Mouse (Mus musculus) adipocyte (in vitro differentiated cells): ENCODE data around the gene Rcan3.
A peak's percentile ranks its signal among the peaks of the same experiment; 100 is the strongest.

ENCODE experiments used
- DNase-seq: peaks from one replicate; pipeline ENCODE4 v3.0.0-alpha.2; 2016; ENCODE audit warnings: low spot score

Rcan3 gene

DNA sequence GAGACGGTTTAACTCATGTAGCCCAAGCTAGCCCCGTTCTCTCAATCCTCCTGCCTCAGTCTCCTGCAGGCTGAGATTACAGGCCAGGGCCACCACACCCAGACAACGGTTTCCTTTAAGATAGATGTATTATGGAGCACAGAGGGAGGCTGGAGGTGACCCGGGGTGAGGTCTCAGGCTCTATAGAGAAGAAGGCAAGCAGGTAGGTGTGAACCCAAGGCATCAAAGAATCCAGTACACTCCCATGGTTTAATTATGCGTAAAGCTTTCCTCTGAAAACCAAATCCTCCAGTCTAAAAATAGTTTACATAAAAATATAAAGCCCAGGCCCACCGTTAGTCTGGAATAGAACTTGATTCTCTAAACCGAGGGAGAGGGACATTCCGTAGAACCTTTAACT, 20.2 kb downstream of the Rcan3 start:
- DNase-seq, result no peak

- DNase-seq, result peak; percentile 65
Measured at GRCm38 (mm10) chr4:135411633-135412032, 22.0 kb downstream of the Rcan3 start.

GRCm38 (mm10) chr4:135406180-135406579, 27.5 kb downstream of the Rcan3 start:
- DNase-seq, result no peak

GRCm38 (mm10) chr4:135404916-135405315, 28.7 kb downstream of the Rcan3 start:
- DNase-seq, result no peak

DNA sequence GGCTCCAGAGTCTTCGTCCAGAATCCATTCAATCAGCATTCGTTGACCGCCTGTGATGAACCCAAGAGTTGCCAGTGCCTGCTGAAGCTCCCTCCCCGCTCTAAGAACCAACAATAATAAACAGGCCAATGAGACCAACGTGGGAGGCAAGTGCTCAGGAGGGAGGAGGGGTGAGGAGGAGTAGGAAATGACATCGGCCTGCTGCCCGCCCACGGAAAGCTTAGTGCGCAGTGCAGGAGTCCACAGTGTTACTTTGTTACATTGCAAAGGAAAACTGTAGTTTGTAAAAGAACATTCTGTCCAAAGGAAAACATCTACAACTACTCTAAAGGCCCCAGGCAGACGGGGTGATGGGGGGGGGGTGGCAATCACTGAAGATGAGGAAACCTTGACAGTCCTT, 29.6 kb downstream of the Rcan3 start:
- DNase-seq, result no peak

GRCm38 (mm10) chr4:135401881-135402280, 31.8 kb downstream of the Rcan3 start:
- DNase-seq, result no peak

- no peak for DNase-seq
Measured at GRCm38 (mm10) chr4:135397991-135398390, 35.7 kb downstream of the Rcan3 start, which contains the start of gene Ncmap. Ncmap (minus strand) TSS chr4:135398227.

- no peak for DNase-seq
Measured at GRCm38 (mm10) chr4:135397551-135397950, 36.1 kb downstream of the Rcan3 start.

DNA sequence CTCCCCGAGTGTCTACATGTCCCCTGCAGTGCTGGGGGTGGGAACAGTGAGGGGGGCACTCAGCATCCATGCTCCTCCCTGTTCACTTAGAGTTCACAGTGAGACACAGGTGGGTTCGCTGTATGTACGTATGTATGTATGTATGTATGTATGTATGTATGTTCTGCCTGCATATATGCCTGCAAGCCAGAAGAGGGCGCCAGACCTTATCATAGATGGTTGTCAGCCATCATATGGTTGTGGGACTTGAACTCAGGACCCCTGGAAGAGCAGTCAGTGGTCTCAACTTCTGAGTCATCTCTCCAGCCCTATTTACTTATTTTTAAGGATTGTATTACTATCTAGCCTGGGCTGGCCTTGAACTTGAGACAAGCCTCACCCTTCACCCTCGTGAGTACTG, 37.4 kb downstream of the Rcan3 start:
- DNase-seq, result no peak

GRCm38 (mm10) chr4:135395375-135395774, 38.3 kb downstream of the Rcan3 start:
- DNase-seq, result no peak

- no peak for DNase-seq
Measured at GRCm38 (mm10) chr4:135394666-135395065, 39.0 kb downstream of the Rcan3 start.

DNA sequence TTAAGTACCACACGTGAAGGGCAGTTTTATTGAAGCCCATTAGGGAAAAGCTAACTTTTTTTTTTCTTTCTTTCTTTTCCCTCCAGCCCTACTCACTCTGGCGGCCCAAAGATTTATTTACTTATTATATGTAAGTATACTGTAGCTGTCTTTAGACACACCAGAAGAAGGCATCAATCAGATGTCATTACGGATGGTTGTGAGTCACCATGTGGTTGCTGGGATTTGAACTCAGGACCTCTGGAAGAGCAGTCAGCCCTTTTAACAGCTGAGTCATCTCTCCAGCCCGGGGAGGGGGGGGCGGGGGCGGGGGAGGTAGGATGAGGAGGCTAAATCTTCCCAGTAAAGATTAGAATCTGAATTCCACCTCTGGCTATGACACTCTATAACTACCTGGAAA, 40.3 kb downstream of the Rcan3 start:
- no peak for DNase-seq

- no peak for DNase-seq
Measured at GRCm38 (mm10) chr4:135392801-135393200, 40.9 kb downstream of the Rcan3 start.

DNA sequence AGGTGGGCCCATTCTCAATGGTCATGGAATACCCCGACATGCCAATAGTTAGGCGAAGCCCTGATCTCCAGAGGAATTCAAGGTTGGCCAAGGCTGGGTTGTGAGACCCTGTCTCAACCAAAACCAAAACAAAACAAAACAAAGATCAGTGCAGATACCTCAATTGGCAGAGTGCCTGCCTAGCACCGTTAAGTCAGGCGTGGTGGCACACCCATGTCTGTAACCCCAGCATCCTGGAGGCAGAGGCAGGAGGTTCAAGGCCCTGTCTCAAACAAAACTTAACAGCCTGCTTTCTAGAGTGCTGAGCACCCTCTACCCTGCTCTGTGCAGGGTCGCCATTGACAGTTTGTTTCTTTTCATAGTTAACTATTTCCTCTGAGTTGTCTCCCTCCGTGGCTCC, 42.6 kb downstream of the Rcan3 start:
- DNase-seq, result no peak

GRCm38 (mm10) chr4:135385614-135386013, 48.0 kb downstream of the Rcan3 start:
- DNase-seq, result no peak

- peak; percentile 80 for DNase-seq
Measured at GRCm38 (mm10) chr4:135382316-135382715, 51.3 kb downstream of the Rcan3 start.

- no peak for DNase-seq
Measured at GRCm38 (mm10) chr4:135381355-135381754, 52.3 kb downstream of the Rcan3 start.

- peak; percentile 60 for DNase-seq
Measured at GRCm38 (mm10) chr4:135377241-135377640, 56.4 kb downstream of the Rcan3 start.

GRCm38 (mm10) chr4:135375444-135375843, 58.2 kb downstream of the Rcan3 start:
- no peak for DNase-seq

DNA sequence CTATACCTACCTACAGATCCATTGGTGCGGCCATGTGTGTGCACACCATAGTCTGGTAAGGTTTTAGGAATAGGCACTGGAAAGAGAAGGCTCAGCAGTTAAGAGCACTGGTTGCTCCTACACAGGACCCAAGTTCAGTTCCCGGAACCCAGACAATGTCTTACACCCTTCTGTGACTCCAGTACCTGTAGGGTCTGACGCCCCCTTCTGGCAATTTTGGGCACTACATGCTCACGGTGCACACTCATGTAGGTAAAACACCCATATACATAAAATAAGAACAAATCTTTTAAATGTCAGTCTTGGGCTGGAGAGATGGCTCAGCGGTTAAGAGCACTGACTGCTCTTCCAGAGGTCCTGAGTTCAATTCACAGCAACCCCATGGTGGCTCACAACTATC, 60.4 kb downstream of the Rcan3 start:
- no peak for DNase-seq

- no peak for DNase-seq
Measured at GRCm38 (mm10) chr4:135370372-135370771, 63.3 kb downstream of the Rcan3 start.

DNA sequence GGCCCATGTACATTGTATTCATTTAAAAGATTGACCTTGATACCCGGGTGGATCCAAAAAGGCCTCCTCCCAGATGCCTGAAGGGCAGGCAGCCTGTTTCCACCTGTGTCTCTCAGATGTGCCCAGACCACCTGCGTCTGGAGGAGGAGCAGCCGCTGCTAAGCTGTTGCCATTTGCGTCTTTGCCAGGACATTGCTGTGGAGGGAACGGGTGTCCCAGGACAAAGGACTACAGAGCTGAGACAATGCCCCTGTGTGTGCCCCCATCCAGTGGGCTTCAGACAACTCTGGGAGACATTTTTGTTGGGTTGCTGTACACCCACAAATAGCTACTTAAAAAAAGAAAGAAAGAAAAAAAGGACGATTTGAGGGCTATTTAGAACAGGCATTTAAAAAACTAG, 70.8 kb downstream of the Rcan3 start:
- no peak for DNase-seq
